Mouse (Mus musculus) hindbrain, embryonic 14.5 days (tissue): ENCODE measurements around the gene Dctn2. TPM values are rescaled to one million over a fixed set of nuclear protein-coding genes. Genes with fewer than 3 reads are reported as not detected.
A peak's percentile ranks its signal among the peaks of the same experiment; 100 is the strongest.
"Not testable (repeated sequence)": the region's sequence is repeated elsewhere in the genome, so short reads cannot be mapped to it uniquely, and the experiment has no call there.

Source experiments
- ATAC-seq: fragments of 200-750 bp; cut with Nextera tagmentation; 2 replicates; pipeline ENCODE4 v1.8.0; 2017; ENCODE audit warnings: moderate number of reproducible peaks, mild to moderate bottlenecking, moderate TSS enrichment, moderate library complexity; ENCODE audit not compliant: low FRiP score
- DNase-seq: peaks from one replicate; pipeline ENCODE4 v3.0.0-alpha.2; 2015; ENCODE audit warnings: low spot score
- H3K27ac ChIP-seq: fragments of 300-500 bp; sonication (generic); 2 replicates; pipeline ENCODE4 v1.5.1; 2014; ENCODE audit warnings: mild to moderate bottlenecking, moderate library complexity
- H3K27me3 ChIP-seq: fragments of 300-500 bp; sonication (generic); 2 replicates; pipeline ENCODE4 v1.6.1; 2014; ENCODE audit warnings: mild to moderate bottlenecking, low read length, mixed read lengths; ENCODE audit not compliant: control insufficient read depth, insufficient read depth
- H3K36me3 ChIP-seq: fragments of 300-500 bp; sonication (generic); replicated peaks from 2 replicates; pipeline ENCODE4 v1.6.1; 2014; ENCODE audit not compliant: control insufficient read depth, insufficient read depth
- H3K4me1 ChIP-seq: fragments of 300-500 bp; sonication (generic); replicated peaks from 2 replicates; pipeline ENCODE4 v1.6.1; 2014; ENCODE audit warnings: antibody characterized with exemption, low read length, mixed read lengths; ENCODE audit not compliant: control insufficient read depth, insufficient read depth
- H3K4me2 ChIP-seq: fragments of 300-500 bp; sonication (generic); replicated peaks from 2 replicates; pipeline ENCODE4 v1.6.1; 2014; ENCODE audit warnings: mild to moderate bottlenecking, moderate library complexity
- H3K4me3 ChIP-seq: fragments of 300-500 bp; sonication (generic); replicated peaks from 2 replicates; pipeline ENCODE4 v1.5.1; 2014; ENCODE audit warnings: mild to moderate bottlenecking, low read length
- H3K9ac ChIP-seq: fragments of 300-500 bp; sonication (generic); 2 replicates; pipeline ENCODE4 v1.6.1; 2014
- H3K9me3 ChIP-seq: fragments of 300-500 bp; sonication (generic); 2 replicates; pipeline ENCODE4 v1.6.1; 2016; ENCODE audit warnings: low read length; ENCODE audit not compliant: control insufficient read depth
- WGBS: fragments of 180-500 bp; shearing (Covaris S2); extraction: QIAGEN DNeasy Blood & Tissue Kit; methylation state at CpG from one replicate; pipeline ENCODE4 v1.1.7; 2014; 5-methylcytosine and 5-hydroxymethylcytosine counted together
- polyA plus RNA-seq: library from polyadenylated mRNA; unstranded; fragments of >200 nt; fragmentation: Nextera tagmentation; extraction: Ambion mirVana; gene quantifications from 2 replicates; pipeline ENCODE4 v1.2.1, GENCODE M21; 2014

Gene Dctn2
- polyA plus RNA-seq, 1 experiment from 2014 or later, result 281 TPM

DNA sequence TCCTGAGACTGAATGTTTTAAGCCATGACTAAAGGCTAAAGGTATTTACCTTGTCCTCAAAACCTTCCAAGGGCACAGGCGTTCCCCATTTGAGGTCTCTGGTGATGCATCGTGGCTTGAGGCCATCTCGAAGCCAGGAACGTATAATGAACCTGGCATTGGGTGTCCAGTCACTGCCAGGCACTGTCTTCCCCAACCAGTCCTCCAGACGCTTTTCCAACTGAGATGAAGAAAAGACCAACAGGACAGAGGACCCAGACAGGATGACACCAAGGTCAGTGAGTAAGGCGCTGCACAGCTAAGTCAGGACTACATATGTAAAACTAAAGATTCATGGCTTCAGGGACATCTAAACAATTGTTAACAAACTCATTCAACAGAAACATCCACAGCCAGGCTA, 34.2 kb downstream of the Dctn2 start:
- H3K4me2 ChIP-seq, result no peak overlapping the region
- DNase-seq (no peak), ATAC-seq (no peak)
- peaks cover 99% of the 10 kb centered on the region for H3K36me3 ChIP-seq
- no peaks in the 10 kb centered on the region for H3K27me3 ChIP-seq
- no peak overlapping the region for H3K27ac ChIP-seq
- 96% methylated on average over 6 of the region's 6 CpGs for WGBS
- no peak overlapping the region for H3K9ac ChIP-seq
- no peaks in the 10 kb centered on the region for H3K9me3 ChIP-seq
- no peak overlapping the region for H3K4me3 ChIP-seq
- no peaks in the 10 kb centered on the region for H3K4me1 ChIP-seq

DNA sequence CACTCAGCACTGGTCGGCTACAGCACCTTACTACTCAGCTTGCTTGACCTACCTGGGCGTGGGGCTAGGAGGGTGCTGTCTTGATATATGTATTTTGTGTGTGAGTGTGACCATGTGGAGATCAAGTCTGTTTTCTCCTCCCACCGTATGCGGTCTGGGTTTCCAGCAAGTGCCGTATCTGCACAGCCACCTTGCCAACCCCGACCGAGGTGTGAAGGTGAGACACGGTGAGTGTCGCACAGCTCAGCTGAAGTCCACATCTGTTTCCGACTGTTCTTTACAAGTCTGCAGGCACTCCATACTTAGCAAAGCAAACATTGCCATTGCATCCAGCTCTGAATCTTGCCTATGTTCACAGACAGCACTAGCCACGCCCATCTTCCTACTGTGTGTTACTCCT, 37.0 kb downstream of the Dctn2 start:
- Histone ChIP-seq H3K9ac (no peak overlapping the region), H3K36me3 (peaks cover 99% of the 10 kb centered on the region), H3K4me3 (no peak overlapping the region), H3K9me3 (no peaks in the 10 kb centered on the region), H3K4me2 (no peak overlapping the region), H3K27ac (no peak overlapping the region), H3K27me3 (no peaks in the 10 kb centered on the region), H3K4me1 (no peaks in the 10 kb centered on the region)
- DNase-seq (no peak), ATAC-seq (no peak)
- 95% methylated on average over 11 of the region's 11 CpGs for WGBS

- not testable (repeated sequence) for H3K9ac ChIP-seq, H3K27me3 ChIP-seq, H3K27ac ChIP-seq, H3K9me3 ChIP-seq, ATAC-seq, DNase-seq, H3K4me2 ChIP-seq, H3K4me3 ChIP-seq, H3K4me1 ChIP-seq
- H3K36me3 ChIP-seq, result peaks cover 54% of the 10 kb centered on the region
- WGBS, result 96% methylated on average over 3 of the region's 3 CpGs
Measured at GRCm38 (mm10) chr10:127309167-127309566, 43.0 kb downstream of the Dctn2 start.

DNA sequence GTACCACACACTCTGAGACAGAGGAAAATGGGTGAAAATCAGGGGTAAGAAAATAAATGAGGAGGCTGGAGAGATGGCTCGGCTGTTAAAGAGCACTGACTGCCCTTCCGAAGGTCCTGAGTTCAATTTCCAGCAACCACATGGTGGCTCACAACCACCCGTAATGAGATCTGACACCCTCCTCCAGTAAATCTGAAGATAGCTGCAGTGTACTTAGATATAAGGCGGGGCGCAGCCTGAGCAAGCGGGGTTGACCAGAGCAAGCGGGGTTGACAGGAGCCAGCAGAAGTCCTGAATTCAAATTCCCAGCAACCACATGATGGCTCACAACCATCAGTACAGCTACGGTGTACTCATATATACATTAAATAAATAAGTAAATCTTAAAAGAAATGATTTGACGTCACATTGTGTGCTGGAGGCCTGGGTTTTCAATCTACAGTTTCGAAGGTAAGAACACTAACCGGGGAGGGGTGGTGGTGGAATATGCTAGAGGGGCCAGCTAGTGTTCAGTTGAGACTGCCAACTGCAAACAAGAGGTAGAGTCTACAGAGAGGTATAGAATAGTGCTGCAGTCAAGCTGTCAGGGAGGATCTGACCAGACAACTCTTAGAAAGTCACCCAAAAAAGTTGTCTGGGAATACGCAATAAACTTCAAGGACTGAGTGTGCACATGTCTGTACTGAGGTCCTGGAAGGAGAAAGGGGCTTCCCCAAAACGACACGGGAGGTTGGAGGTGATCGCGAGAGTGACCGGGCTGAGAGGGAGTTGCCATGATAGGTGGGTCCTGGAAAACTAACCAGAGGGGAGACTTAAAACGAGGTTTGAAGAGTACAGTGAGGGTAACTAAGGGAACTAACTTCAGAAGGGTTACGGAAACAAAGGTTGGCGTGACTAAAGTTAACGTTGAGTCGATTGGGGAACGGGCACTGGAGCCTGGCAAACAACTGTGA, 44.6 kb downstream of the Dctn2 start:
- Histone ChIP-seq H3K36me3 (peaks cover 38% of the 10 kb centered on the region), H3K9ac (peak overlapping the region; percentile 75), H3K4me2 (peak overlapping the region; percentile 64), H3K9me3 (no peaks in the 10 kb centered on the region), H3K27ac (peak overlapping the region; percentile 66), H3K4me3 (peak overlapping the region; percentile 64), H3K27me3 (no peaks in the 10 kb centered on the region), H3K4me1 (peaks cover 7% of the 10 kb centered on the region; the same call in 1 of the 2 replicates)
- WGBS, result 40% methylated on average over 23 of the region's 23 CpGs
- peak; percentile 19 for ATAC-seq
- peak; percentile 55 for DNase-seq

DNA sequence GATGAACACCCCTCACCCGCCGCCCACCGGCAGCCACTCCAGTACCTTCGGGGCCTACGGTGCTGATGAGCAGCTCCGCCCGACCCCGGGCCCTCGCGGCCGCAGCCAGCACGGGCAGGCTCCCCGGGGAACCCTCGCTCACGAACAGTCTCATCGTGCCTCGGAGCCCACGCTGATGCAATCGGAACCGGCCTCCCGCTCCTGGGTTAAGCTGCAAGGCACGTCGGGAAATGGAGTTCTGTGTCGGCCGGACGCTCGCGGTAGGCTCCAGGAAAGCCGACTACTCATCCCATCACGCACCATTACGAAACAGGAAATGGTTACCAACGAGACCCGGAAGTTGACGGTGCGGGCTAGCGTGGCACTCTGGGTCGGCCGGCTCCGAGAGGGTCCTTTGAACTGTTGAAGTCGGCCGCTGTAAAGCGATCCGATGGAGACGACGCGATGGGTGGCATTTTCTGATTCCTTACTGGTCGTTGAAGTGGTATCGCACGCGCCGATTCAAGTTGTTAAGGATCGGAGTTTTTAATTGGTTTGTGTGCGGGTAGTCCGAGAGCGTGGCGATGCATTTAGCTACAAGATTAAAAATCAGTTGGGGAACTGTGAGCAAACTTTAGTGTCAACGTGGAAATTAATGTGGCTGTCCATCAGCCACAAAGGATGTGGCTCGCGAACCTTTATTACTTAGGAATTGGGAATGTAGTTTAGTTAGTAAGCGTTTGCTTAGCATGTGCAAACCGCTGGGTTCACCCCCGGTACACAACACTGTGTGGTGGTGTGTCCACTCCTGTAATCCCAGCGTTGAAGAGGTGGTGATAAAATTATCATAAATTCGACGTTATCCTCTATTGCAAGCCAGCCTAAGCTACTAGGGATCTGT, 45.5 kb downstream of the Dctn2 start, which contains the start of gene Mars:
Gene Mars (minus strand): TSS at position 311 of the 880 bp plus-strand sequence.
- Histone ChIP-seq H3K36me3 (peaks cover 29% of the 10 kb centered on the region), H3K9me3 (no peaks in the 10 kb centered on the region), H3K4me3 (peak within 1 kb of the TSS; percentile 64), H3K4me1 (peaks cover 7% of the 10 kb centered on the region; the same call in 1 of the 2 replicates), H3K27ac (peak within 1 kb of the TSS; percentile 73), H3K9ac (peak within 1 kb of the TSS; percentile 75), H3K27me3 (no peaks in the 10 kb centered on the region), H3K4me2 (peak within 1 kb of the TSS; percentile 64)
- DNase-seq (peak; percentile 94), ATAC-seq (peak; percentile 97)
- WGBS, result under 1% methylated on average over 65 of the region's 65 CpGs

DNA sequence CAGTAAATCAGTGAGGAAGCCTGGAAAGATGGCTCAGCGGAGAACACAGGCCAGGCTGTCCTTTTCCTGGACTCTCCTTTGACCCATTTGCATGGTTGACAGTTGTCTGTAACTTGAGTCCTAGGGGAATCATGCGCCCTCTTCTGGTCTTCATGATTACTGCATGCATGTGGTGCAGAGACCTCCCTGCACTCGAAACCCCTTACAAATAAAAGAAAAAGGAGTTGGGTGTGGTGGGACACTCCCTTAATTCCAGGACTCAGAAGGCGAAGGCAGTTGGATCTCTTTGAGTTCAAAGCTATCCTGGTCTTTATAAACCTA, 46.1 kb downstream of the Dctn2 start:
- Histone ChIP-seq H3K27me3 (no peaks in the 10 kb centered on the region), H3K9me3 (no peaks in the 10 kb centered on the region), H3K4me1 (peaks cover 7% of the 10 kb centered on the region; the same call in 1 of the 2 replicates), H3K4me2 (peak overlapping the region; percentile 64), H3K27ac (peak overlapping the region; percentile 73), H3K9ac (peak overlapping the region; percentile 56), H3K36me3 (peaks cover 23% of the 10 kb centered on the region), H3K4me3 (peak overlapping the region; percentile 64)
- 0% methylated on average over 4 of the region's 4 CpGs for WGBS
- peak; percentile 82 for DNase-seq
- peak; percentile 51; the same call in 1 of the 2 replicates for ATAC-seq

- H3K4me3 ChIP-seq, result no peak overlapping the region
- no peaks in the 10 kb centered on the region for H3K27me3 ChIP-seq
- no peaks in the 10 kb centered on the region for H3K9me3 ChIP-seq
- no peak overlapping the region for H3K27ac ChIP-seq
- 83% methylated on average over 4 of the region's 4 CpGs for WGBS
- no peak for ATAC-seq
- DNase-seq, result no peak
- H3K9ac ChIP-seq, result no peak overlapping the region
- H3K36me3 ChIP-seq, result peaks cover 17% of the 10 kb centered on the region
- peak overlapping the region; percentile 64; the same call in 1 of the 2 replicates for H3K4me2 ChIP-seq
- peaks cover 7% of the 10 kb centered on the region; the same call in 1 of the 2 replicates for H3K4me1 ChIP-seq
Measured at GRCm38 (mm10) chr10:127312858-127313257, 46.7 kb downstream of the Dctn2 start.

GRCm38 (mm10) chr10:127313516-127313915, 47.3 kb downstream of the Dctn2 start:
- not testable (repeated sequence) for H3K9me3 ChIP-seq, H3K27me3 ChIP-seq, ATAC-seq, H3K4me3 ChIP-seq, H3K4me1 ChIP-seq, H3K27ac ChIP-seq, H3K4me2 ChIP-seq, H3K9ac ChIP-seq, DNase-seq
- H3K36me3 ChIP-seq, result peaks cover 11% of the 10 kb centered on the region
- 91% methylated on average over 5 of the region's 5 CpGs for WGBS

GRCm38 (mm10) chr10:127314950-127315349, 48.8 kb downstream of the Dctn2 start:
- not testable (repeated sequence) for H3K27ac ChIP-seq, H3K4me2 ChIP-seq, H3K27me3 ChIP-seq, H3K9ac ChIP-seq, H3K9me3 ChIP-seq, H3K4me3 ChIP-seq, ATAC-seq, DNase-seq, H3K36me3 ChIP-seq, H3K4me1 ChIP-seq
- 69% methylated on average over 1 of the region's 1 CpGs for WGBS
